Mouse (Mus musculus): ENCODE results near the gene Mvp.

GRCm38 (mm10) chr7:127011051-127011450, 3.4 kb downstream of the Mvp start:
- no peak for TF ChIP-seq POLR2A (IDR thresholded peaks at IDR 0.05; ENCODE audit: low read depth, low read length)
- no peak for TF ChIP-seq CTCF (conservative IDR thresholded peaks at IDR 0.05; ENCODE audit: insufficient read depth, insufficient read length, low read depth, low read length)
